Mouse (Mus musculus): ENCODE results near the gene Smdt1.

DNA sequence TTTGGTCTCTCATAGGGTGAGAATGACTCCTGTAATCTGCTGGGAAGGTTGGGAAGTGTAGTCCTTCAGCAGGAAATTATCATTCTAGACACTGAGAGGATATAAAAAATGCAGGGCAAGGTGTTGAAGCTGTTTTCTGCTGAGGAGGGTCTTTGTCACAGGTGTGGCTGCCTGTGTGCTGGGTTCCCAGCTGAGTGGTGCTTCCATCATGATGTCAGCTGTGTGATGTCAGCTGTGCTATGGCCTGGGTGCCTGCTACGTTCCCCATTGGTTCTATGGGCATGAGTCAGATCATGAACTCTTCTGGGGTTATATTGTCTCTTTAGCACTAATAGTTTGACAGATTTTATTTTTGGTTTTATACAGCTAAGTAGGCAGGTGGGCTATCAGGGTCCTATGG lies 30.1 kb downstream of the Smdt1 start:
- TF ChIP-seq CTCF (IDR thresholded peaks at IDR 0.05; ENCODE audit: insufficient read depth, low read length) (no peak), POLR2A (IDR thresholded peaks at IDR 0.05; ENCODE audit: borderline replicate concordance, extremely low read depth, low read depth, low read length) (no peak)
